8 mouse cellular contexts compared by ENCODE assay signal in the genomic region with DNA sequence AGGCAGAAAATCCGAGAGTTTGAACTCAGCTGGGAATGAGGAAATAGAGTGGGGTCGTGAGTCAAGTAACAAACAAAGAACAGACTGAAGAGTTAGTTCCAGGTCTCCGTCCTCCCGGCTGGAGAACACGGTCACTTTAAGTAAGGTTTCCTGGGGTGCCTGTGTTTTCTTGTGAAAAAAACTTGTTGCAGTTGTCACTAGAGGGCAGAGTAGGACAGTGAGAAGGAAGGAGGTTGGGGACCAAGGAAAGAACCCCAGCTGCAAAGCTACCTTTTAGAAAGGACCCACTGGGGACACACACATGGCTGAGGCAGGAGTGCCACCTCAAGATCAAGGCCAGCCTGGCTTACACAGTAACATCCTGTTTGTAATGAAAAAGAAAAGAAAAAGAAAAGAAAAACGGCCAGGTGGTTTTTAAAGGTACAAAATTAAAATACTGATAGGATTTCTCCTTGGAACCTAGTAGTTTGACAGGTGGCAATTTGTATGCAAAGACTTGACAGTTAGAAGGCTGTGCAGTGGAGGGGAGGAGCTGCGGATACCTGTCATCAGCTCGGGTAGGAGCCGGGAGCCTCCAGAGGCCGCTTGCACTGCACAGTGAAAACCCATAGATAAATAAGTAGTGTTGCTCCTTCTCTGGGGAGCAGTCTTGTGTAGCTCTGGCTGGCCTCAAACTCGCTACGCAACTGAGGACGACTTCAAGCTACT. TPM values are rescaled to one million over a fixed set of nuclear protein-coding genes. Genes with fewer than 3 reads are reported as not detected.
A peak's percentile ranks its signal among the peaks of the same experiment; 100 is the strongest.
DNase-seq lines count a peak whose midpoint lies in the region; ATAC-seq and TF ChIP-seq lines count a peak whose summit lies in the region.

No protein-coding gene starts in this region.

- DNase-seq in right cerebral cortex, adult 18-20 months: peak; percentile 37
- DNase-seq in right cerebral cortex, postnatal 25 days: no peak
- peak; percentile 49 for DNase-seq in limb, embryonic 14.5 days (ENCODE audit: low spot score)
- peak; percentile 78 for DNase-seq in retina, postnatal 1 day
- no peak for DNase-seq in left cerebral cortex, postnatal 36 days (ENCODE audit: low spot score in 2 of 2)
- no peak for DNase-seq in hindbrain, embryonic 10.5 days (ENCODE audit: low spot score)

- WGBS in heart, embryonic 11.5 days (ENCODE audit: insufficient replicate concordance): 5% methylated on average over 13 of the region's 13 CpGs
- 20% methylated on average over 13 of the region's 13 CpGs for WGBS in limb, embryonic 14.5 days
- WGBS in hindbrain, embryonic 10.5 days: 20% methylated on average over 13 of the region's 13 CpGs

- TF ChIP-seq POLR2A in limb, embryonic 14.5 days (IDR thresholded peaks at IDR 0.05; ENCODE audit: borderline replicate concordance, extremely low read depth, insufficient read depth, insufficient read length): no peak

- ATAC-seq in activated CD4-positive, CD25-positive, alpha-beta regulatory T cell, adult 4 months: peak; percentile 47
- no peak for ATAC-seq in heart, embryonic 11.5 days (replicated peaks; ENCODE audit: insufficient number of reproducible peaks, low FRiP score, low TSS enrichment)
- no peak for ATAC-seq in limb, embryonic 14.5 days (ENCODE audit: low FRiP score, low read depth)

- intact Hi-C loops in left cerebral cortex, postnatal 36 days (cut with DNase I): loop anchor here (5.0 kb wide), 1 partner anchor 96 kb away; no protein-coding TSS in a partner anchor

- H3K4me3 ChIP-seq in heart, embryonic 11.5 days (ENCODE audit: low read depth, low read length): no peak overlapping the region
- H3K4me3 ChIP-seq in limb, embryonic 14.5 days (replicated peaks; ENCODE audit: low read length): no peak overlapping the region
- H3K4me3 ChIP-seq in hindbrain, embryonic 10.5 days: no peak overlapping the region; the same call in 1 of the 2 replicates

- peak overlapping the region; percentile 49 for H3K4me2 ChIP-seq in heart, embryonic 11.5 days
- no peak overlapping the region for H3K4me2 ChIP-seq in limb, embryonic 14.5 days (replicated peaks; ENCODE audit: low read depth, low read length, severe bottlenecking)

- peak overlapping the region; percentile 31; the same call in 1 of the 2 replicates for H3K9ac ChIP-seq in heart, embryonic 11.5 days (ENCODE audit: low read depth, low read length)
- H3K9ac ChIP-seq in limb, embryonic 14.5 days (ENCODE audit: low read depth, low read length, severe bottlenecking): no peak overlapping the region

- H3K27me3 ChIP-seq in heart, embryonic 11.5 days (ENCODE audit: control insufficient read depth, insufficient read depth, low read length): no peaks in the 10 kb centered on the region
- H3K27me3 ChIP-seq in limb, embryonic 14.5 days (ENCODE audit: control insufficient read depth, insufficient read depth, low read length): no peaks in the 10 kb centered on the region
- H3K27me3 ChIP-seq in hindbrain, embryonic 10.5 days (ENCODE audit: insufficient read depth, poor library complexity, severe bottlenecking): no peaks in the 10 kb centered on the region

- H3K36me3 ChIP-seq in heart, embryonic 11.5 days (ENCODE audit: control insufficient read depth, insufficient read depth, low read length): peaks cover 18% of the 10 kb centered on the region
- H3K36me3 ChIP-seq in limb, embryonic 14.5 days (ENCODE audit: control insufficient read depth, insufficient read depth, low read length): peaks cover 24% of the 10 kb centered on the region
- peaks cover 39% of the 10 kb centered on the region for H3K36me3 ChIP-seq in hindbrain, embryonic 10.5 days

- H3K4me1 ChIP-seq in heart, embryonic 11.5 days (ENCODE audit: control insufficient read depth, insufficient read depth, low read length): peaks cover 18% of the 10 kb centered on the region
- H3K4me1 ChIP-seq in limb, embryonic 14.5 days (ENCODE audit: control insufficient read depth, insufficient read depth, low read length): peaks cover 3% of the 10 kb centered on the region; the same call in 1 of the 2 replicates
- peaks cover 24% of the 10 kb centered on the region for H3K4me1 ChIP-seq in hindbrain, embryonic 10.5 days (replicated peaks)

- no peaks in the 10 kb centered on the region for H3K9me3 ChIP-seq in heart, embryonic 11.5 days (replicated peaks; ENCODE audit: control insufficient read depth, low read length)
- no peaks in the 10 kb centered on the region for H3K9me3 ChIP-seq in limb, embryonic 14.5 days (ENCODE audit: control insufficient read depth, low read length)
- no peaks in the 10 kb centered on the region for H3K9me3 ChIP-seq in hindbrain, embryonic 10.5 days

- H3K27ac ChIP-seq in heart, embryonic 11.5 days (ENCODE audit: low read depth, low read length): peak overlapping the region; percentile 42
- no peak overlapping the region for H3K27ac ChIP-seq in limb, embryonic 14.5 days (replicated peaks; ENCODE audit: low read depth, low read length)
- no peak overlapping the region for H3K27ac ChIP-seq in hindbrain, embryonic 10.5 days

RNA-seq across cellular contexts. Expression of gene Eif3g, which starts 3.2 kb away (rescaled TPM):
- 100 to 1,000 TPM; 190 to 235 TPM for polyA plus RNA-seq in activated CD4-positive, CD25-positive, alpha-beta regulatory T cell, adult 4 months (2017; shearing (Covaris generic))
- polyA plus RNA-seq in heart, embryonic 11.5 days (2014; fragmentation: Nextera tagmentation; extraction: Ambion mirVana): 276 and 286 TPM in 2 replicates
- polyA plus RNA-seq in limb, embryonic 14.5 days (2012; rRNA removed): 167 and 179 TPM in 2 replicates
- polyA plus RNA-seq in limb, embryonic 14.5 days (2014; fragmentation: Nextera tagmentation; extraction: Ambion mirVana): 287 and 289 TPM in 2 replicates
- total RNA-seq in left cerebral cortex, postnatal 36 days (2021): 100 to 1,000 TPM; 120 to 124 TPM
- polyA plus RNA-seq in hindbrain, embryonic 10.5 days (2016; fragmentation: Nextera tagmentation; extraction: Ambion mirVana): 406 and 412 TPM in 2 replicates

RNA-seq across cellular contexts. Expression of gene Ppan, which starts 13.6 kb away (rescaled TPM):
- polyA plus RNA-seq in activated CD4-positive, CD25-positive, alpha-beta regulatory T cell, adult 4 months (2017; shearing (Covaris generic)): 10 to 100 TPM; 22.9 to 30.1 TPM
- polyA plus RNA-seq in heart, embryonic 11.5 days (2014; fragmentation: Nextera tagmentation; extraction: Ambion mirVana): 43.6 and 46.2 TPM in 2 replicates
- 147 and 175 TPM in 2 replicates for polyA plus RNA-seq in limb, embryonic 14.5 days (2012; rRNA removed)
- 79.8 and 82.7 TPM in 2 replicates for polyA plus RNA-seq in limb, embryonic 14.5 days (2014; fragmentation: Nextera tagmentation; extraction: Ambion mirVana)
- total RNA-seq in left cerebral cortex, postnatal 36 days (2021): 10 to 100 TPM; 18.6 to 23.9 TPM
- 80.1 and 87.3 TPM in 2 replicates for polyA plus RNA-seq in hindbrain, embryonic 10.5 days (2016; fragmentation: Nextera tagmentation; extraction: Ambion mirVana)

RNA-seq across cellular contexts. Expression of gene Angptl6, which starts 22.1 kb away (rescaled TPM):
- 1 to 10 TPM in 1 of 2 experiments, under 1 TPM in 1; 0.76 to 1.5 TPM for polyA plus RNA-seq in activated CD4-positive, CD25-positive, alpha-beta regulatory T cell, adult 4 months (2017; shearing (Covaris generic))
- 2.1 and 2.9 TPM in 2 replicates for polyA plus RNA-seq in heart, embryonic 11.5 days (2014; fragmentation: Nextera tagmentation; extraction: Ambion mirVana)
- polyA plus RNA-seq in limb, embryonic 14.5 days (2012; rRNA removed): 3.1 and 4.0 TPM in 2 replicates
- 2.4 and 4.3 TPM in 2 replicates for polyA plus RNA-seq in limb, embryonic 14.5 days (2014; fragmentation: Nextera tagmentation; extraction: Ambion mirVana)
- total RNA-seq in left cerebral cortex, postnatal 36 days (2021): 10 to 100 TPM; 10.5 to 11.8 TPM
- 5.5 and 7.0 TPM in 2 replicates for polyA plus RNA-seq in hindbrain, embryonic 10.5 days (2016; fragmentation: Nextera tagmentation; extraction: Ambion mirVana)

RNA-seq across cellular contexts. Expression of gene A230050P20Rik, which starts 33.2 kb away (rescaled TPM):
- 10 to 100 TPM; 12.4 to 14.6 TPM for polyA plus RNA-seq in activated CD4-positive, CD25-positive, alpha-beta regulatory T cell, adult 4 months (2017; shearing (Covaris generic))
- 2.1 TPM in 2 replicates for polyA plus RNA-seq in heart, embryonic 11.5 days (2014; fragmentation: Nextera tagmentation; extraction: Ambion mirVana)
- polyA plus RNA-seq in limb, embryonic 14.5 days (2012; rRNA removed): 25.4 and 35.2 TPM in 2 replicates
- polyA plus RNA-seq in limb, embryonic 14.5 days (2014; fragmentation: Nextera tagmentation; extraction: Ambion mirVana): 4.5 and 4.7 TPM in 2 replicates
- 10 to 100 TPM; 65.7 to 90.2 TPM for total RNA-seq in left cerebral cortex, postnatal 36 days (2021)
- polyA plus RNA-seq in hindbrain, embryonic 10.5 days (2016; fragmentation: Nextera tagmentation; extraction: Ambion mirVana): 0.85 and 1.4 TPM in 2 replicates

RNA-seq across cellular contexts. Expression of gene Dnmt1, which starts 58.1 kb away (rescaled TPM):
- polyA plus RNA-seq in activated CD4-positive, CD25-positive, alpha-beta regulatory T cell, adult 4 months (2017; shearing (Covaris generic)): 10 to 100 TPM; 51.2 to 52.7 TPM
- 50.5 and 59.3 TPM in 2 replicates for polyA plus RNA-seq in heart, embryonic 11.5 days (2014; fragmentation: Nextera tagmentation; extraction: Ambion mirVana)
- polyA plus RNA-seq in limb, embryonic 14.5 days (2012; rRNA removed): 115 and 118 TPM in 2 replicates
- 60.9 and 62.0 TPM in 2 replicates for polyA plus RNA-seq in limb, embryonic 14.5 days (2014; fragmentation: Nextera tagmentation; extraction: Ambion mirVana)
- 10 to 100 TPM; 40.1 to 43.0 TPM for total RNA-seq in left cerebral cortex, postnatal 36 days (2021)
- 104 and 150 TPM in 2 replicates for polyA plus RNA-seq in hindbrain, embryonic 10.5 days (2016; fragmentation: Nextera tagmentation; extraction: Ambion mirVana)

Comparison
In these comparisons a context has a peak if more than half of its experiments do, and no peak if none do; other contexts are left out.
1. DNase-seq: peak in right cerebral cortex, adult 18-20 months (single experiment), limb, embryonic 14.5 days (single experiment) and retina, postnatal 1 day (single experiment); none in right cerebral cortex, postnatal 25 days (single experiment), left cerebral cortex, postnatal 36 days (0 of 2) and hindbrain, embryonic 10.5 days (single experiment).